Mouse (Mus musculus) neutrophil, adult 5-6 weeks (primary cell): ENCODE results near the gene Nmnat2. TPM values are rescaled to one million over a fixed set of nuclear protein-coding genes. Genes with fewer than 3 reads are reported as not detected.
"Not testable (repeated sequence)": the region's sequence is repeated elsewhere in the genome, so short reads cannot be mapped to it uniquely, and the experiment has no call there.

Source experiments
- ATAC-seq: fragments of 151-379, 151-347 bp; 2 replicates; pipeline ENCODE4 v1.8.0; 2017; ENCODE audit warnings: mild to moderate bottlenecking, moderate TSS enrichment; ENCODE audit not compliant: insufficient number of reproducible peaks, poor library complexity, low FRiP score, severe bottlenecking; ENCODE audit errors: extremely low read depth
- total RNA-seq: library from RNA; stranded (forward); fragments of 200-1000 nt; gene quantifications from 2 replicates; pipeline ENCODE4 v1.2.3, GENCODE M21; 2017

Nmnat2 gene
- total RNA-seq, 1 experiment from 2014 or later: 0.12 TPM

- no peak for ATAC-seq
These were observed 121.2 kb downstream of the Nmnat2 start for GRCm38 (mm10) chr1:153075955-153076354.

DNA sequence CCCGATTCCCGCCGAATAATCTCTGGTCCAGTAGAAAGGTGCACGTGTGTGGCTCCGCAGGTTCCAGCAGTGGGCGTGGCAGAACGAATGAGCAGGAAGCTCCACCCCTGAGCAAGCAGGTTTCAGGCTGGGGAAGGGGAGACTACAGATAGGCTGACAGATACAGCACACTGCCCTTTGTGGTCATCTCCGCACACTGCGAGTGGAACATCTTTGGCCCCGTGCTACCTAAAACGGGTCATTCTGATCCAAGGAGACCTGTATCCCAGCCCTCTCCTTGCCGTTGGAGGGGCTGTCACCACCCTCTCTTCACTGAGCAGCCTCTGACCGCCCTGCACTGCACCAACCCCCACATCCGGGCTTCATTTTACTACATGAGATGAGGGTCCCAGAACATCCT, 128.4 kb downstream of the Nmnat2 start:
- not testable (repeated sequence) for ATAC-seq

GRCm38 (mm10) chr1:153084191-153084590, 129.4 kb downstream of the Nmnat2 start:
- ATAC-seq: no peak

GRCm38 (mm10) chr1:153085198-153085597, 130.4 kb downstream of the Nmnat2 start:
- ATAC-seq: peak; percentile 64; the same call in 1 of the 2 replicates

DNA sequence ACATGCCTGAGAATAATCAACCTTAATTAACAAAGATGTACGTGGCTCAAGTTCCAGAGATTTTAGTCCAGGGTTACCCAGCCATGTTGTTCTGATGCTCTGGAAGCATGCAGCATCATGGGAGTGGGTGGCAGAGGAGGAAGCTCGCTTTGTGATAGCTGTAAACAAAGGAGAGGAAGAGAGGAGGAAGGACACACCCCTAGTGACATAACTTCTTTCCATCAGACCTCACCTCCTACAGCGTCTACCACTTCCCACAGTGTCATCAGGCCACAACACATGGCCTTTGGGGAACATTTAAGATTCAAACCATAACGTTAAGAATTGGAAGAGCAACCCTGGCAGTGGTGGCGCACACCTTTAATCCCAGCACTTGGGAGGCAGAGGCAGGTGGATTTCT, 133.0 kb downstream of the Nmnat2 start:
- ATAC-seq: no peak

DNA sequence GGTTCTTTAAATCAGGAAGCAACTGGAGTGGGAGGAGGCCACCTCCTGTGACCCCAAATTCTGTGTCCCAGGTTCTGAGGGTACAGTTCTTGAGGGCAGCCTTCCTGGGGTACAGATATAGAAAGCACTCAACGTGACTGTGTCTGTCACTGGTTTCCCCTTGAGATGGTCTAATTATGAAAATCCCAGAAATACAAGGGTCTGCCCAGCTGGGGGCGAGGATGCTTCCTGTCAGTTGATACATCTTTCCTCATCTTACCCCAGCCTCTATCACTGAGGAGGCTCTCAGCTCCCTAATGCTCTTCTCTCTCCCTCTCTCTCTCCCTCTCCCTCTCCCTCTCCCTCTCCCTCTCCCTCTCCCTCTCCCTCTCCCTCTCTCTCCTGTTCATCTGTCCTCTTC, 135.3 kb downstream of the Nmnat2 start:
- ATAC-seq: no peak

GRCm38 (mm10) chr1:153090807-153091206, 136.0 kb downstream of the Nmnat2 start:
- ATAC-seq: no peak

GRCm38 (mm10) chr1:153091438-153092236, 136.8 kb downstream of the Nmnat2 start:
- no peak for ATAC-seq

- no peak for ATAC-seq
These were observed 137.6 kb downstream of the Nmnat2 start for GRCm38 (mm10) chr1:153092237-153092975.

DNA sequence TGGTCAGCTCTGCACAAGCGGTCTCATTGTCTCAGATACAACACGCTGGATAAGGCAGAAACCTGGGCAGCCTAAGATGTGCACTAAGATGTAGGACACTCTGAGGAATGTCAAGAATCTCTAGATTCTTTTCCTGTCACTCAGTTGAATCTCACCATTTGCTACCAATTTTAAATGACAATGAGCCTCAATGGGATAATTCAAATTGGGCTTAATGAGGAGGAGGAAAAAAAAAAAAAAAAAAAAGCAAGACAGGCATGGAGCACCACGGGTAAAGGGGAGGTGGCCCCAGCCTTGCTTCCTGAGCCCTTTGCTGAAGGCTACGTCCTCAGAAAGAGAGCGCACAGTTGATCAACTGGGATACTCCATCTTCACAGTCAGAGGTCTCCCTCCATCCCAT, 138.4 kb downstream of the Nmnat2 start:
- ATAC-seq: no peak

GRCm38 (mm10) chr1:153093581-153093980, 138.8 kb downstream of the Nmnat2 start:
- no peak for ATAC-seq

- no peak for ATAC-seq
These were observed 139.7 kb downstream of the Nmnat2 start for GRCm38 (mm10) chr1:153094226-153095076.

- ATAC-seq: no peak
These were observed 140.5 kb downstream of the Nmnat2 start for GRCm38 (mm10) chr1:153095328-153095727.

- no peak for ATAC-seq
These were observed 141.3 kb downstream of the Nmnat2 start for GRCm38 (mm10) chr1:153095826-153096727.

- no peak for ATAC-seq
These were observed 142.4 kb downstream of the Nmnat2 start for GRCm38 (mm10) chr1:153097017-153097675.

DNA sequence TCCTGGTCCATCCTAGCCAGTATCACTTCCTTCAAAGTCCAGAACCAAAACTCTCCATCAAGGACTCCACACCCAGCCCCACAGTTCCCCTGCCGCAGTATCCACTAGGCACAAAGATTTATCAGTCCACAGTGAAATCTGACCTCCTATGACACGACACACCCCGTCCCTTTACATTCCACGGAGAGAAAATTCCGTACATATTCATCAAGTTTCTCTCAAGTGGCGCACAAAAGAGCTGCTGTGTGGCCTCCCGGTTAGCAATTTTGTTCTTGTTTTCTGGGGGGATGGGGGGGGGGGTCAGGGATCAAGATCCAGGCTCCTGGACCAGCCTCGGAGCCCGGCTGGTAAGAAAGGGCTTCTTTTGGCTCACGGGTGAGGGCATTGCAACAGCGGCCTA, 143.8 kb downstream of the Nmnat2 start:
- no peak for ATAC-seq

DNA sequence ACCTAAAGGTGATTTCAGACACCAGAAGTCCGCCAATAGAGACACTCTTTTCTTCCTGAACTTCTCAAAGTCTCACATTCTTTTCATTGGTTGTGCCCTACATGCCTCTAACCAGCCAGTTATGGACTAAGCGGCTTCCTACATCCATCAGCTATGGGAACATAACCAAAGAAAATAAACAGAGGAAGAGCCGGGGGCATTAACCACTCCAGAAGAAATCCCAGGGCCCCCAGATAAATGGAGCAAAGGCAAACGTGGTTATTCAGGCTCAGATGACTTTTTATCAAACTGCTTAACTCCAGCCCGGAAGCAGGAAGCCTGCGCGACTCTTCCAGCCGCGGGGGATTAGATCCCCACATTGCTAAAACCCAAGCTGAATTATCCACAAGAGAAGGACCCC, 146.1 kb downstream of the Nmnat2 start:
- no peak for ATAC-seq

DNA sequence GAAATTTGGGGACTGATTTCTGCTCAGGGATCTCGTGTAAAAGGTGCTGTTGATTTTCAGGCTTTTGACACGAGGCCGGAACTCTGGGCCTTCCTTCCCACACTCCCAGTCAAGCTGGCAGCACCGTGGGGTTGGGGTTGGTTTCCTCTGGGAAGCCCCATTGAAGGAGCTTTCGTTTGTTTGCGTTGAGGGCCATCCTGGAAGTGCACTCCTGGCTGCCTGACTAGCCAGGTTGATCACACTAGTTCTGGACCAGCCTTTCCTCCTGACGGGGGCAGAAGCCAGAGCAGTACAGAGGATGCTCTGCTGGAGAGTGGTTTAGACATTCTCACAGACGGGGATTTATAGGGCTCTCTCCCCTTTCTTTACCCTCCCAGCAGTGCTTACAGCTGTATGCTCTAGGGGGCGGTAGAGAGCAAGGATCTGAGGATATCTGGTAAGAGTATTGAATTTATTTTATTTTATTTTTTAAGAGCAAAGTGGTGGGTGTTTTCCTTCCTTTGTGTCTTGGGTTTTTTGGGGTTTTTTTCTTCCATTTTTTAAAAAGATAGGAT, 146.6 kb downstream of the Nmnat2 start:
- 0 out of 2 replicates have a peak, but pooled peaks have one; percentile 35 for ATAC-seq
